Mouse (Mus musculus): ENCODE measurements around the gene Rab3a.
A peak's percentile ranks its signal among the peaks of the same experiment; 100 is the strongest.

Rab3a gene

DNA sequence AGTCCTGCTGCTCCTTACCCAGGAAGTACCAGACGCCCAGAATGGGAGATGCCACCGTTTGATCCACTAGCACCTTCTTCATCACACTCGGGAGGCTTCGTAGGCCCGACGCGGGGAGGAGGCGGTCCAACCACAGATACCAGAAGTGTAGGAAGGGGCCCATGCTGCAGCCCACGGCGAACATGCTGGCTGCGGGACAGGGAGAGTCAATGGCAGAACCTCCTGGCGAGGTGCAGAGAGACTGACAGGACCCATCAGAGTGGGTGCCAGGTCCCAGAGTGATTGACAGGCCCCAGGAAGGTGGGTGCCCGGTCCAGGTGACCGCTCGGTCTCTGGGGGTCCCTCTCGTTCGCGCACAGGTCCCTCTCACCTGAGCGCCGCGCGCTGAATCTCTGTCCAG is 5.9 kb downstream of the Rab3a start:
- no peak for DNase-seq

DNA sequence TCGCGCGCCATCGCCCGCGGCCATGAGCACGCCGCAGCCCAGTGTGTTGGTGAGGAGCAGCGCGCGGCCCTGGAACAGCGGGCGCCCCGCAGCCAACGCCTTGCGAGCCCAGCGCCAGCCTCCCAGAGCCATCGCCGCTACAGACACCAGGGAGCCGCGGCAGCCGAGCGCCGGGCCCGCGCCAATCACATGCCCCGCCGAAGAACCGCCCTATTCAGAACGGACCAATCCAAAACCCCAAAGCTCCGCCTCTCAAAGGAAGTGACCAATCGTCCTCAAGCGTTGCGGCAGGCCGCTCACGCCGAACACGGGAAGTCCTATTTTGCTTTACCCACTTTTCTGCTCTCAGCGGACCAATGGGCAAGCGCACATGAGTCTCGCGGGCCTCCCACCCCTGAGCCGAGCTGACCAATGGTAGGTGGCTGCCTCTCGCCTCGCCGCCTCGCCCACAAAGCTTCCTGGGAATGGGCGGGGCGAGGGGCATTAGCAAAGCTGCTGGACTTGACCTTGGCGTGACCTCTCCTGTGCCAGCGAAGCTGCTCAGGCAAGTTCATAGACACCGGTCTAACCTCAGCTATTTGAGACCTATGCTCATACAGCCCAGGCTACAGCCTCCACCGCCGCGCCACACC is 6.4 kb downstream of the Rab3a start, which contains the start of gene Mpv17l2:
Gene Mpv17l2 (minus strand): TSS at position 172 of the 632 bp plus-strand sequence.
- peak; percentile 94 for DNase-seq

DNA sequence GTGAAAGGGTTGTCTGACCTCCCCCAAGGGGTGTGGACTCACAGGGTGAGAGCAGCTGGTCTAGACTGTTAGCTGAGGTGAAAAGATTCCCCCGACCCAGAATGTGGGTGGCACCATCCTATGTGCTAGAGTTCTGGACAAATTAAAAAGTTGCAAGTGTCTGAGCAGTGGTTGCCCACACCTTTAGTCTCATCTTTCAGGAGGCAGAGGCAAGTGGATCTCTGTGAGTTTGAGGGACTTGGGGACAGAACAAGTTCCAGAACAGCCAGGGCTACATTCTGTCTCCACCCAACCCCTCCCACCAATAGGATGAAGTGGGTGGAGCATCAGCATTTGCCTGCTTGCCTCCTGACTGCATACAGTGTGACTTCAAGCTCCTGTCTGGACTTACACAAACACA is 7.6 kb downstream of the Rab3a start:
- DNase-seq: no peak

DNA sequence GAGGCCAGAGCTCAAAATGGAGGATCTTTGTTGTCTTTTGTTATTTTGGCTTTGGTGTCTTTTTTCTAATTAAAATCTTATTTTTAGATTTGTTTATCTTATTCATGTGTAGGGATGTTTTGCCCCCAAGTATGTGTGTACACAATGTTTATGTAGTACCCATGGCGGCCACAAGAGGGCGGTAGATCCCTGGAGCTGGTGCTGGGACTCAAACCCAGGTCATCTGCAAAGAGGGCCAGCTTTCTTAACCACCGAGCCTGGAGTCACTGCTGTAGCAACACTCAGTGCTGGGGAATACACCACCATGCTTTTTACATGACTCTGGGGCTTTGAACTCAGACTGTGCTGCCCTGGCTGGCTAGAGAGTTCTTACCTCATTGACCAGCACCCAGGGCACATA is 8.9 kb downstream of the Rab3a start:
- DNase-seq: peak; percentile 73

DNA sequence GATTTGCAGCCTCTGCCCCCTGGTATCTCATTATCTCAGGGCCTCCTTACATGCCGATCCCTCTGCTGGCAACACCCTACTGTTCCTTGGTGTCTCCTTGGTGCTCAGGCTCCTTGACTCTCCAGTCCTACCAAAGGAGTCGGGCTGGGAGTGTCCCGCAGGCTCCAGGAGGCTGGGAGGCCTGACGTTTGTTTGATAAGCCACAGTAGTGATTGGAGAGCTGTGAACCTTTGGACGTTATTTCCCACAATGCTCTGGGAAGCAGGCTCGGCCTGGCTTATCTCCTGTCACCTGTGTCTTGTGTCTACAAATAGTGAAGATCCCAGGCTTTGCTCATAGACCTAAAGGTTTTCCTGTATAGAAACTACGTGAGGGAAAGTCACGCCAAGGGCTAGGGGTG is 9.5 kb downstream of the Rab3a start:
- DNase-seq: no peak

DNA sequence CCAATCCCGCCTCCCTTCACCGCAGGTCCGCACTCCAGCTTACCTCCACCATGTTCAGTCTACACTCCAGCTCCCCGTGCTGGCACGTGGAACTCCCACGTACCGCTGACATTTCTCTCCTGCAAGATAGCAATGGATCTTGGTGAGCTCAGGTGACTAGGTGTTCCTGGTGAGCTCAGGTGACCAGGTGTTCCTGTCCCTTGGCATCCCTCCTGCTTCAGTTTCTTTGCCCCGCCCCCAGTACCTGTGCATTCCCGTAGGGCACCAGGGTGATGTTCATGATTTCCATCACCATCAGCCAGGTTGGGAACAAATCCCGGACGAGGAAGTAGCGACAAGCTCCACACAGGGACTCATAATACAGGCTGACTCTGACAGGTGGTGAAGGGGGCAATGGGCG is 10.2 kb downstream of the Rab3a start:
- no peak for DNase-seq

DNA sequence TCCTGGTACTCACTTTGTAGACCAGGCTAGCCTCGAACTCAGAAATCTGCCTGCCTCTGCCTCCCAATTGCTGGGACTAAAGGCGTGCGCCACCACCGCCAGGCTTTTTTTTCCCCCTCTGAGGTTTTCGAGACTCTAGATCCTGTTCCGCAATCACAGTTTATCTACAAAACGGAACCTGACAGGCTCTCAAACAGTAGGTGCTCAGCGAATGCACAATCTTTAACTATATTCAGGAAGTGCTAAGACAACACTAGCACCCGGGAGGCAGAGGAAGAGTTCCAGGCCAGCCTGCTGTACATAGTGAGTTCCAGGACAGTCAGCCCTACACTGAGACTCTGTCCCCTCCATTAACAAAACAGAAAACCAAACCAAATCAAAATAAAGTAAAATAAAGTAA is 10.8 kb downstream of the Rab3a start:
- no peak for DNase-seq

DNA sequence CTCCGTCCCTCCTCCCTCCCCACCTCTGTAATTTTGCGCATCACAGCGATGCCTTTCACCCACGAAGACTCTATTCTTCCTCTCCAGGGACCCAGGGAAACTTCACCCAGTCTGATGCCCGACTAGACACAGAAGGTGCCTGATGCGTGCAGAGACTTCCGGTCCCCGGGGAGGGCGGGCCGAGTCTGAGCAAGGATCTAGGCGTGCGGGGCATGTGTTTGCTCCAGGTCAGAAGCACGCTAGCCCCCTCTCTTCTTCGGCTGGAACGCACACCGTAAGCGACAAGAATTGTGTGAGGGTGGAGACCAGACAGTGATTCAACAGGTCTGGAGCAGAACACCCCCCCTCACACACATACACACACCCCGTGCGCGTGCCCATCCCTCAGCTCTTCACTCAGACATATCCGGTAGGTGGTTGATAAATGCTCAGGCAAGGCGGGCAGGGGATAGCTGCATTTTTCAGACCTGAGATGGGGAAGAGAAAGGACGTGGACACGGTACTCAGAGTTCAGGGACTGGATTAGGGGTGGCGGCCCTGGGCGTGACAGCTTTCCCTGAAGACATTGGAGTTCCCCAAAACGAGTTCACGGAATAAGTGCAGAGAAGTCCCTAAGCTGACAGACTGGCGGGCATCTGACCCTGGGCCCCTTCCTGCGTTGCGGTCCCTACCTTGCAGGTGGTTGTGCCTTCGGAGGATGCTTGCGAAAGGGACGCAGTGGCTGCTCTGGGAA is 11.5 kb downstream of the Rab3a start:
- DNase-seq: peak; percentile 58

DNA sequence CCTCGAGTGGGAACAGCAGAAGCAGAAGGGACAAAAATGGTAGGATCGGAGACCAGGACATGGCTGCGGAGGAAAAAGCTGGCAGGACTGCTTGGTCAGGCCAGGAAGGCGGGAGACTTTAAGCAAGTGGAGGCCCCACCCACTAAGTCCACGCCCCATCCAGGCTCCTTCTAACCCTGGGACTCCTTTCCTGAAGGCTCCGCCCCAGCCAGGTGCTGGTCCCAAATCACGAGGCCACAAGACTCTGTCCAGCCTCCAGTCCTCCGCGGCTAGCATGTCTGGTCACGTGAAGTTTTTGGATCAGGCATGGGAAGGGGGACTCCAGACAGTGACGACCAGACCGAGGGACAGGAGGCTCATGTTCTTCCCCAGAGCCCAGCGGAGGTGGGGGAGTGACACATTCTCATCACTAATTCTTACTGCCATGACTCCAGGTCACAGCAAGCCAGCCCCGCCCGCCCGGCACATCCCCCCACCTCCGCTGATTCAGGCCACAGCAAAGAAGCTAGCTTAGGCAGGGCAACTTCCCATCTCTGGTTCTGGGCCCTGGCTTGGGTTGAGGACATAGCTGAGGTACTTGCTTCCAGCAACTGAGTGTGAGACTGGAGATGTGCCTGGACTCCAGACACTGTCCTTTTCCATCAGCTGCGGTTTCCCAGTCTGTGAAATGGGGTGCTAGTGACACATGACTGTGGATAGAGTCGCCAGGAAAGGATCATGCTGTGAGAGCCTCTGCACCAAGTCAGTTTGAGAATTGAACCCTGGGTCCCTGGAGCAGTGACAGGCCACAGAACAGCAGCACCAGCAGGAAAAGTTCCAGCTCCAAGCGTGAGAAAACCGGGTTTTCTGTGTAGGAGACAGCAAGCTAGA is 12.3 kb downstream of the Rab3a start:
- peak; percentile 82 for DNase-seq

DNA sequence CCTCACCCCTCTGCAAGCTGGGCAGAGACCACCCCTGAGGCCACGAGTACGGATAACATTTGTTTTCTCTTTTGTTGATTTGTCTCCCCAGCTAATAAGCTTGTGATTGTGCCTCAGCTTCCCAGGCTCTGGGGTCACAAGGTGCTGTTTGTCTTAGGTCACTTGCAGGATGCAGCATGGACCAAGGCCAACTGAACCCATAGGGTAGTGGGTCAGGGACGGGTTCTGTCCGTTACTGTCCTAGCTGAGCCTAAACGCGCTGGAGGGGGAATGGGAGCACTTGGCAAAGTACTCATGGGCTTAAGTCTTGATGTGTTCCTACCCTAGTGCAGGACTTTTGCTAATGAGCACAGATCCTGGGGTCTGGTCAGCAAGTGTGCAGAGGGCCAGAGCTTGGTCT is 13.0 kb downstream of the Rab3a start:
- no peak for DNase-seq

DNA sequence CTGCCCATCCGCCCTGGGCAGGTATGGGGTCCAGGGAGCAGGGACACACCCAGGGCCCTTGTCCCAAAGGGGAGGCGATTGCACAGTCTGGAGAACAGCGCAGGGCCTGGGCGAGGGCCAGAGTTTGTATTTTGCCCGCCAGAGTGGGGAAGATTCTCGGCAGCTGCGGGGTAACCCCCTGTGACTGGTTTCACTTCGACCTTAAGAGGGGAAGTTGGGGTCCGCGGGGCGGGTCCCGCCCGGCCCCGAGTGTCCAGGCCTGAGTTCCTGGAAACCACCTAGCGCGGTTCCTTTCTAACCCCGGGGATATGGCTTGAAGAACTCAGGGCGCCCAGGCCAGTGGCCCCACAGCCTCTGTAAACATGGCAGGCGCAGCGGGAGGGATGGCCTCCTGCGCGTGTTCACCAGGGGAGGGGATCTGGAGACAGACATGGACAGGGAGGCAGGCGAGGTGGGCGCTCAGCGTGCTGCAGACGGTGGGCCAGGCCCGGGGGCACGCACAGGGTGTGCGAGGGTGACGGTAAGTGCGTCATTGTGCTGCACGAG is 13.8 kb downstream of the Rab3a start:
- DNase-seq: no peak

DNA sequence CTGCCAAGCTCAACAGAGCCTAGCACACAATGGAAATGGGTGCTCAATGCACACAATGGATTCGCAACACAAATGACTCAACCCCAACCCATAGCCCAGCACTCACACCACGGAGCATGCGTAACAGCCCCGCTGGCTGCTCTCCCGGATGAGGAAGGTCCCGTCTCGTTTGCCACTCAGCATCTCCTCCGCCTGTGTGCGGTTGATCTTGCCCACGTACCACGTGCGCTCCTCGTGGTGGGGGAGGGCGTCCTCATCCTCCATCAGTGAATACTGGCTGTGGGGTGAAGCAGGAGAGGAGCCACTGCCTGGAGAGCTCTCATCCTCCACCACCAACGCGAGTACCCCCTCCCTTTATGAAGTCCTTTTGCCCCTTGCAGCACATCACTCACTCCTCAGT is 14.5 kb downstream of the Rab3a start:
- no peak for DNase-seq

DNA sequence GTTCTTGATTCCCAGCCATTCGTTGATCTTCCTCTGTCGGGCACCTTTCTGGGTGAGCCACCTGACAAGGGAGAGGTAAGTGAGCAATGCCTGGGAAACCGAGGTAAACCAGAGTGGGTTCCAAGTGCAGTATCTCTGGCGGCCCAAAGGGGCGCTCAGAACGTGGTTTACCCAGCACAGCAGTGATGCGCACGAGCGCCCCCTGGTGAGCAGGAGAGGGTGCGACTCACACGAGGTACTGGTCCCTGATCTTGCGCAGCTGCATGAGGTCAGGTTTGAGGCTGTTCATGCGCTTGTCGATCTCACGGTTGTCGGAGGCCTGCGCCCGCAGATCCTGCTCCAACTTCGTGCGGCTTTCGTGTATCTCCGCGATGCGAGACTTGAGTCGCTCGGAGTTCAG is 14.9 kb downstream of the Rab3a start:
- DNase-seq: peak; percentile 99

DNA sequence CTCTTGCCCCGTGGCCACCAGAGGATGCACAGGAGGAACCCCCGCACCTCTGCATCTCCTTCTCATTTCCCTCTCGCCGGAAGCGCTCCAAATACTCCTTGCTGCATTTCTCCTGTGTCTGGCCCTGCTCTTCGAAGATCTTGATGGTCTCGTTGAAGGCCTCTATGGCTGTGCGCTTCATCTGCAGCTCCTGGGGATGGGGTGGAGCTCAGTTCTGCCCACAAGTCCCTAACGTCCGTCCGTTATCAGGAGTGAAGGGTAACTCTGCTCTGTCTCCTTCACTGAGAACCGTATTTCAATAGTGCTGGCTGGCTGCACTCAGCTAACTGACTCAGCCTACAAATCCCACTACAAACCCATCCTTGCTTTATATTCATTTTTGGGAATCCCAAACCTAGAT is 15.4 kb downstream of the Rab3a start:
- DNase-seq: no peak

DNA sequence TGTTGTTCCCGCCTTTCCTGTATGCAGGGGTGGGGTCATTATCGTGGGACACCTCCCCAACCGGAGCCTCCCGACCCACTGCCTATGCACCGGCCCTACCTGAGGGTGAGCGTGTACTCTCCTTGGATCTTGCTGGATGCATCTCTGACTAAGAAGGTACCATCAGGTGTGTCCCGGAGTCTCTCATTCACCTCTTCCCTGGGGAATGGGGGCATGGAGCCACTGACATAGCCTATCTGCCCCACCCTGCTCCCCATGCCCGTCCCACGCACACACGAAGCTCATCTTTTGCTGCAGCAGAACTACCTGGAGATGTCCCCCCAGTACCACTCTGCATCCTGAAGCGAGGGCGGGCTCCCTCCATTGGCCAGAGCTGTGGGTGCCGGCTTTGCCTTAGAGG is 16.3 kb downstream of the Rab3a start:
- DNase-seq: no peak

DNA sequence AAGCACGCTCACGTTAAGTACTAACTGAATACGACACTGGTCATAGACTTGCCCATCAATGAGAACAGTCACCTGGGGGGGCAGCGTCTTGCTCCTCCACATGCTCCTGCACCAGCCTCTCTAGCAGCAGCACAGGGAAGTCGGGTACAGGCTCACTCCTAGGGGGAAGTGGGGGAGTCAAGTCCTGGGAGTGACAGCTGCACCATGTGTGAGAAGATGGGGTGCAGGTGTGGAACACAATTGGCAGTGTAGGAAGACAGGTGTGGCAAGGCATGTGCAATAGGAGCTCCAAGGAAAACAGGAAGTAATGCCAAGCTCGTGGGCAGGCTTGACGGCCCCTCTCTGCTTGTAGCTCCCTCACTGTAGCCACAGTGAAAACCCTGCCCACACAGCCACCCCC is 16.7 kb downstream of the Rab3a start:
- DNase-seq: no peak

DNA sequence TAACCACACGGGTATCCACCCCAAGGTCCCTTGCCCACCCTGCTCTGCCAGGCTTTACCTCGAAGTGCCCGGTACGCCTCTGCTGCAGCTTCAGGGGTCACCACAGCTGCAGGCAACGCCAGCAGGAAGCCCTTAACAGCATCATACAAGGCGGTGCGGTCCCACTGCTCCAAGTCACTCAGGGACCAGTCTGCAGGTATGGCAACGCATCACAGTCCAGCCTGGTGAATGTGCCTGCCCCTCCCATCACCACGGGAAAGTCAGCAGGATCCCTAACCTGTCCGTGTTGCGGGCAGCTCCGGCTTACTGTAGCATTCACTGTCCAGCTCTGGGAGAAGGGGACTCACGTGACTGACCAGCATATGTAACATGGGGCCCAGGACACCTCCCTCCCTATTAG is 17.6 kb downstream of the Rab3a start:
- DNase-seq: no peak

DNA sequence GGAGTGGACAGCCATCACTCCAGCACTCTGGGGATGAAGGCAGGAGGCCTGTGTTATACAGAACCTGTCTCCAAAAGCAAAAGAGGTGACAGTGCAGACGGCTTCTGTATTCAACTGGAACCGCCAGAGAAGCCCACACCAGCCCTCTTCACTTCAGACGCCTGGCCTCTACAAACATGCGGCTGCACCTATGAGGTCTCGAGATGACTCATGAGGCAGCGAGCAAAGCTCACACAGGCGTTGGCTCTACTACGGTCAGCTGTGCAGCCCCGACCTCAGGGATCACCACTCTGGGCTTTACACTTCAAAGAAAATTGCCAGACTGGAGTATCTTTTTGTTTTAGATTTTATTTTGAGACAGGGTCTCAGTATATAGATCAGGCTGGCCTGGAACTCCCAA is 18.4 kb downstream of the Rab3a start:
- no peak for DNase-seq

DNA sequence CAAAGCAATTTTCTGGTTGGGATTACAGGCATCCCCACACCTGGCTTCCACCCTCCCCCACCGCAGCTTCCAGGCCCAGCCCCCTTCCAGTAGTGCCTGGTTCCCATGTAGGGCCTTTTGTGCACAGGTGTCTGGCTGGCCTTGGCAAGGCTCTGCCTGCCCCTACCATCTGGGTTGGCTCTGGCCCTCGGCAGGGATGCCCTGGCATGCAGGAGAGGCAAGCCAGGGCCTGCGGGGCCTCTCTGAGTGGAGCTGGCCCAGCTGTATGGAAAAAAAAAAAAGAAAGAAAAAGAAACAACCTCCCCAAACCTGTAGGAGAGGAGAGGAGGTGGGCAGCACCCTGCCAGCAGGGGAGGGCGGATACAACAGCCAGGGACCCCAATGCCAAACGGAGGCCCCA is 18.9 kb downstream of the Rab3a start:
- DNase-seq: no peak

DNA sequence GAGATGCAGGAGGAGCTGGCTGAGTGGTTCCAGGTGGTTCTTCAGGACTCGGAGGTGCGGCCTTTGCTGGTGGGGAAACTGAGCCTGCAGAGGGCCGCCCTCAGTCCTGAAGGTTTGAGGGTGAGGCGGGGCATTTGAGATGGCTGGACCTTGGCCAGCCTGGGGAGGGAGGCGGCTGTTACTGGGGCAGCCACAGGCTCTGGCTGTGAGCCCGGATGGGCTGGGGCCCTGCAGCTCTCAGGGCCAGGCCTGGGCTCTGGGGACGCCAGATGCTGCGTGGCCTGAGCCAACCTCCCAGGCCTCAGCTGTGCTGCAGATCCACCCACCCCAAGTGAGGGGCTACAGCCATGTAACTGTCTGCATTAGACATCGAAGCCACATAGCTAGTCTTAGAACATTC is 19.4 kb downstream of the Rab3a start:
- DNase-seq: peak; percentile 81

DNA sequence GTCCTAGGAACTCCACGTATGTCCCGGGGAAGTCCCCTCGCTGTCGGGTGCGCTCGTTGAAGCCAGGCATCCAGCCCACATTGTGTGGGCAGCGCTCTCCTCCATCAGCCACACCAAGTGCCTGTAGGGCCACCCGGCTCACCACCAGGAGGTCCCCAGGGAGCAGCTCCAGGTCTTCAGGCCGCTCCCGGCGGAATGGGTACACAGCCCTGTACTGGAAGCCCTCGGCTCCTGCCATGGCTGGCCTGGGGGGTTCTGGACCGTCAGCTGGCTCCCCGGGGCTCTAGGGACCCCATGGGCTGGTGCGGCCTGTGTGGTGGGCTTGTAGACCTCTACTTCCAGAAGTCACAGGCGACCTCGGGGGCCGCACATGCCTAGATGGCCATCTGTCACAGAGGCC is 20.3 kb downstream of the Rab3a start:
- DNase-seq: no peak

DNA sequence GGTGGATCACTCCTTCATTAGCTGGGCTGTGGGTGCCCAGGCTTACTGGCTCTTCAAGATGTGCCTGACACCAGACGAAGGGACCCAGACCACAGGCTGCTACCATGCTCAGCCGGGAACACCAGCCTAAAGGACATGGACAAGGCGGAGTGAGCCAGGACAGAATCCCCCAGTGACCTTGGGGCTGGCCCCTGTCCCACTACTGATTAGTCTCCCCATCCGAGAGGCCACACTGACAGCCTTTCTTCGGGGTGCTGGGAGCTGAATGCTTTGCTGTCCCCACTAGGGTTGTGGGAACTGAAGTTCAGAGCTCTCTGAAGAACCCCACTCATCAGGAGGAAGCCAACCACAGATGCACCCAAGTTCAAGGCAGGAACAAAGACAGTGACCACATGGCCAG is 20.7 kb downstream of the Rab3a start:
- no peak for DNase-seq

DNA sequence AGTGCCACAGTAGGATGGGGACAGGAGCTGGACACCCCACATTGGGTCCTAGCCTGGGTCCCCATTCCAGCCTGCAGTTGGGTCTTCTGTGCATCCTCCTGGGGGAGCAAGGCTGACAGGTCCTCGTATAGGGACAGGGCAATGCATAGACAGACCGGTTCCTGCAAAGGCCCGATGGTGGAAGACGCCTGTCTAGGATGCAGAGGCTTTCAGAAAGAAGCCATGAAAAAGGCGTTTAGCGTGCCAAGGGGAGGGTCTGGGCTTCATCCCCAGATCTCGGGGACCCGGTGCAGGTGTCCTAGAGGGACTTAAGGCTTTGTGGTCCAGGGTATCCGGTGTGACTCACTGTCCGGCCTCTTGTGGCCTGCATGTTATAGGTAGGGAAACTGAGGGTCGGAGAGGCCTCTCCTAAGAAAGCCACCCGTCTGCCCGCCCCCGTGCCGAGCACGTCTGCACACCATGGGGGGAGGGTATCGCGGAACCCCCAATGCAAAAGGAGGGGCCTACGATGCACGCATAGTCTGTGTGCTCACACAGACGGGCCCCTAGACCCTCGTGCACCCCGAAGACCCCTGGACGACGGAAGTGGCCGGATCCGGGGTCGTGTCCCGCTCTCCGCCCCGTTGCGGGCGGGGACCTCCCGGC is 21.5 kb downstream of the Rab3a start:
- no peak for DNase-seq

All from lung, postnatal 14 days (tissue).